Mouse (Mus musculus) left cerebral cortex, postnatal 36 days (tissue): Measurements from ENCODE around the gene Htra1. TPM values are rescaled to one million over a fixed set of nuclear protein-coding genes. Genes with fewer than 3 reads are reported as not detected.
A peak's percentile ranks its signal among the peaks of the same experiment; 100 is the strongest.

Source experiments
- DNase-seq, 2 experiments: peaks; one replicate each; pipeline ENCODE4 v3.0.0; 2021 to 2022; ENCODE audit warnings: low spot score in 2 of 2, mixed read lengths in 1 of 2
- intact Hi-C: fragments of 180-260 bp; cut with DNase I; formaldehyde crosslinking; loops from one replicate; pipeline ENCODE4 v1.15.1; 2025
- total RNA-seq, 2 experiments: library from RNA; stranded (reverse); gene quantifications; 2 replicates each; pipeline ENCODE4 v1.2.3; 2021

The Htra1 gene
- total RNA-seq, 2 experiments from 2014 or later = 228 to 243 TPM

GRCm38 (mm10) chr7:130930401-130930800, 5.5 kb upstream of the Htra1 start:
- DNase-seq = no peak
- intact Hi-C loops = no loop called here

- DNase-seq = no peak
- intact Hi-C loops = no loop called here
Observed at GRCm38 (mm10) chr7:130932921-130933320, 3.0 kb upstream of the Htra1 start.

GRCm38 (mm10) chr7:130934654-130935053, 1.3 kb upstream of the Htra1 start:
- intact Hi-C loops = no loop called here
- DNase-seq = no peak

GRCm38 (mm10) chr7:130935421-130935792, 504 bp upstream of the Htra1 start:
- intact Hi-C loops = no loop called here
- no peak for DNase-seq

GRCm38 (mm10) chr7:130936472-130936951, 601 bp downstream of the Htra1 start:
- DNase-seq = no peak
- intact Hi-C loops = no loop called here

- DNase-seq = no peak
- intact Hi-C loops = no loop called here
Observed at GRCm38 (mm10) chr7:130937266-130937841, 1.4 kb downstream of the Htra1 start.

- DNase-seq = no peak
- intact Hi-C loops = no loop called here
Observed at GRCm38 (mm10) chr7:130938005-130938404, 2.1 kb downstream of the Htra1 start.

GRCm38 (mm10) chr7:130938896-130939295, 3.0 kb downstream of the Htra1 start:
- DNase-seq = no peak
- intact Hi-C loops = no loop called here

- DNase-seq = no peak
- intact Hi-C loops = no loop called here
Observed at GRCm38 (mm10) chr7:130940733-130941132, 4.8 kb downstream of the Htra1 start.

GRCm38 (mm10) chr7:130943280-130943895, 7.5 kb downstream of the Htra1 start:
- no peak for DNase-seq

GRCm38 (mm10) chr7:130944766-130945475, 9.0 kb downstream of the Htra1 start:
- intact Hi-C loops = no loop called here
- no peak for DNase-seq

More at GRCm38 (mm10) chr7:130943280-130943895, 7.5 kb downstream of the Htra1 start:
- intact Hi-C loops = no loop called here

- intact Hi-C loops = no loop called here
- no peak for DNase-seq
Observed at GRCm38 (mm10) chr7:130945730-130946129, 9.8 kb downstream of the Htra1 start.

GRCm38 (mm10) chr7:130946303-130946702, 10.4 kb downstream of the Htra1 start:
- intact Hi-C loops = no loop called here
- no peak for DNase-seq

GRCm38 (mm10) chr7:130948563-130949208, 12.8 kb downstream of the Htra1 start:
- no peak for DNase-seq
- intact Hi-C loops = no loop called here

- intact Hi-C loops = no loop called here
- peak in 1 of 2 experiments; percentile 31 for DNase-seq
Observed at GRCm38 (mm10) chr7:130949331-130949751, 13.4 kb downstream of the Htra1 start.

- no peak for DNase-seq
- intact Hi-C loops = no loop called here
Observed at GRCm38 (mm10) chr7:130950482-130950881, 14.6 kb downstream of the Htra1 start.

GRCm38 (mm10) chr7:130951004-130951403, 15.1 kb downstream of the Htra1 start:
- DNase-seq = no peak
- intact Hi-C loops = no loop called here

GRCm38 (mm10) chr7:130953376-130953775, 17.5 kb downstream of the Htra1 start:
- no peak for DNase-seq
- intact Hi-C loops = no loop called here

- intact Hi-C loops = no loop called here
- DNase-seq = no peak
Observed at GRCm38 (mm10) chr7:130954177-130954601, 18.3 kb downstream of the Htra1 start.

- no peak for DNase-seq
- intact Hi-C loops = no loop called here
Observed at GRCm38 (mm10) chr7:130958551-130958950, 22.6 kb downstream of the Htra1 start.
